Mouse (Mus musculus): ENCODE data around the gene Abo.
"Not testable (repeated sequence)": the region's sequence is repeated elsewhere in the genome, so short reads cannot be mapped to it uniquely, and the experiment has no call there.

The Abo gene

GRCm38 (mm10) chr2:26864879-26865278 lies at the start of gene Abo:
Abo (minus strand) TSS chr2:26864979.
- DNase-seq (ENCODE audit: low spot score in 2 of 2) = no peak

GRCm38 (mm10) chr2:26914148-26914941 lies 49.6 kb upstream of the Abo start:
- DNase-seq (ENCODE audit: low spot score in 2 of 2) = no peak

GRCm38 (mm10) chr2:26913416-26914147 lies 48.8 kb upstream of the Abo start:
- no peak for DNase-seq (ENCODE audit: low spot score in 2 of 2)

GRCm38 (mm10) chr2:26912253-26912770 lies 47.5 kb upstream of the Abo start:
- no peak for DNase-seq (ENCODE audit: low spot score in 2 of 2)

GRCm38 (mm10) chr2:26910994-26911765 lies 46.4 kb upstream of the Abo start:
- no peak for DNase-seq (ENCODE audit: low spot score in 2 of 2)

GRCm38 (mm10) chr2:26910124-26910993 lies 45.6 kb upstream of the Abo start, which contains the start of the genes Med22 and Rpl7a:
Med22 (minus strand) TSS chr2:26910677.
Rpl7a (plus strand) TSS chr2:26910764.
- peak; percentile 99 to 100 for DNase-seq (ENCODE audit: low spot score in 2 of 2)

- DNase-seq (ENCODE audit: low spot score in 2 of 2) = no peak
These were observed 44.6 kb upstream of the Abo start for GRCm38 (mm10) chr2:26909387-26909784.

- no peak for DNase-seq (ENCODE audit: low spot score in 2 of 2)
These were observed 44.1 kb upstream of the Abo start for GRCm38 (mm10) chr2:26908710-26909386.

- no peak for DNase-seq (ENCODE audit: low spot score in 2 of 2)
These were observed 42.3 kb upstream of the Abo start for GRCm38 (mm10) chr2:26907109-26907508.

GRCm38 (mm10) chr2:26906431-26906830 lies 41.7 kb upstream of the Abo start:
- DNase-seq (ENCODE audit: low spot score in 2 of 2) = no peak

GRCm38 (mm10) chr2:26905936-26906335 lies 41.2 kb upstream of the Abo start:
- DNase-seq (ENCODE audit: low spot score in 2 of 2) = no peak

- no peak for DNase-seq (ENCODE audit: low spot score in 2 of 2)
These were observed 38.5 kb upstream of the Abo start for GRCm38 (mm10) chr2:26903311-26903710.

GRCm38 (mm10) chr2:26902467-26903220 lies 37.9 kb upstream of the Abo start, which contains the start of gene Surf6:
Surf6 (minus strand) TSS chr2:26902879.
- peak; percentile 95 to 96 for DNase-seq (ENCODE audit: low spot score in 2 of 2)

GRCm38 (mm10) chr2:26901834-26902400 lies 37.1 kb upstream of the Abo start:
- no peak for DNase-seq (ENCODE audit: low spot score in 2 of 2)

- no peak for DNase-seq (ENCODE audit: low spot score in 2 of 2)
These were observed 36.0 kb upstream of the Abo start for GRCm38 (mm10) chr2:26900731-26901130.

- DNase-seq (ENCODE audit: low spot score in 2 of 2) = no peak
These were observed 31.1 kb upstream of the Abo start for GRCm38 (mm10) chr2:26895898-26896297.

GRCm38 (mm10) chr2:26886170-26886569 lies 21.4 kb upstream of the Abo start:
- not testable (repeated sequence) for DNase-seq (ENCODE audit: low spot score in 2 of 2)

- DNase-seq (ENCODE audit: low spot score in 2 of 2) = not testable (repeated sequence)
These were observed 20.8 kb upstream of the Abo start for GRCm38 (mm10) chr2:26885541-26885940.

- no peak for DNase-seq (ENCODE audit: low spot score in 2 of 2)
These were observed 13.8 kb upstream of the Abo start for GRCm38 (mm10) chr2:26878571-26878970.

Measured in heart, adult 9 months (tissue).